Mouse (Mus musculus): ENCODE data around the gene Fto. TPM values are rescaled to one million over a fixed set of nuclear protein-coding genes. Genes with fewer than 3 reads are reported as not detected.

The Fto gene
- total and polyA plus RNA-seq, 3 experiments = 12.2 to 50.1 (median 17.3) TPM

DNA sequence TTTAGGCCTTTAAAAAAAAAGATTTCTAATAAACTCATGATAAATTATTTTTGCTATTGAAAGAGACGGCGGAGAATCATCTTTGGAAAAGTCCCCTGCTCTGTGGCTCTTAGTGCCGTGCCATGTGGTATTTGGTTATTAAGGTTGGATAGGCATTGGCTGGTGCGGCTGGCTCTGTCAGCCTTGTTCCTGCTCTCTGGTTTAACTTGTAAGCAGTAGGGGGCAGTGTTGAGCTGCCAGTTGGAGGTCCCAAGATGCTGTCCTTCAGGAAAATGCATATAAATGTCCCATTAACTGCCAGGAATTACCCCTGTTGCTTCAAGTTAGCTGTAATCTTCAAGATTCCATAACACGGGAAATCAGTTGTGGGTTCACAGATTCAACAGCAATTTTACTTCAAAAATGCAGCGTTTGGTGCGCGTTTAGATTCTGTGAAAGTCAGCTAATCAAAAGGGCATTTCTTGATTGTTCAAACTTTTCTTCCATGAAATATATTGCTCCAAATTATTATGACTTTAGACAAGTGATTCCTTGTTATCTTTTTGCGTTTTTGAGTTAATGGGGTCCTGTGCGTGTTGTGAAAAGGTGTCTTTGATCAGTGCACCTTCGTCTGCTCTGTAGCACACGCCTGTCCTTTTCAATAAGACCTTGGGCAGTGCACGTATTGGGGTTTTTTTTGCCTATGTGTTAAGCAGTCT lies 174.9 kb downstream of the Fto start:
- no peak for ATAC-seq (ENCODE audit: extremely low read depth, insufficient number of reproducible peaks, low FRiP score, poor library complexity, severe bottlenecking)
- Histone ChIP-seq H3K4me1 (ENCODE audit: insufficient read depth, low read depth, low read length) (no peaks in the 10 kb centered on the region), H3K27me3 (ENCODE audit: insufficient read depth, low read length) (no peaks in the 10 kb centered on the region), H3K36me3 (replicated peaks) (peaks cover 47% of the 10 kb centered on the region), H3K9me3 (replicated peaks) (no peaks in the 10 kb centered on the region), H3K4me3 (ENCODE audit: low read depth, low read length) (no peak overlapping the region)
- no peak for DNase-seq (ENCODE audit: low spot score)
- TF ChIP-seq GATA1 (IDR thresholded peaks at IDR 0.05; ENCODE audit: borderline replicate concordance, low read length) (no peak), GATA2 (IDR thresholded peaks at IDR 0.05; ENCODE audit: borderline replicate concordance, low read depth, low read length) (no peak), POLR2AphosphoS5 (IDR thresholded peaks at IDR 0.05; ENCODE audit: insufficient replicate concordance, low read depth, low read length) (no peak), TAL1 (conservative IDR thresholded peaks at IDR 0.05; ENCODE audit: low read depth, low read length) (no peak), CTCF (IDR thresholded peaks at IDR 0.05; ENCODE audit: low read depth, low read length) (peak; percentile 27; the same call in 1 of the 2 replicates)

DNA sequence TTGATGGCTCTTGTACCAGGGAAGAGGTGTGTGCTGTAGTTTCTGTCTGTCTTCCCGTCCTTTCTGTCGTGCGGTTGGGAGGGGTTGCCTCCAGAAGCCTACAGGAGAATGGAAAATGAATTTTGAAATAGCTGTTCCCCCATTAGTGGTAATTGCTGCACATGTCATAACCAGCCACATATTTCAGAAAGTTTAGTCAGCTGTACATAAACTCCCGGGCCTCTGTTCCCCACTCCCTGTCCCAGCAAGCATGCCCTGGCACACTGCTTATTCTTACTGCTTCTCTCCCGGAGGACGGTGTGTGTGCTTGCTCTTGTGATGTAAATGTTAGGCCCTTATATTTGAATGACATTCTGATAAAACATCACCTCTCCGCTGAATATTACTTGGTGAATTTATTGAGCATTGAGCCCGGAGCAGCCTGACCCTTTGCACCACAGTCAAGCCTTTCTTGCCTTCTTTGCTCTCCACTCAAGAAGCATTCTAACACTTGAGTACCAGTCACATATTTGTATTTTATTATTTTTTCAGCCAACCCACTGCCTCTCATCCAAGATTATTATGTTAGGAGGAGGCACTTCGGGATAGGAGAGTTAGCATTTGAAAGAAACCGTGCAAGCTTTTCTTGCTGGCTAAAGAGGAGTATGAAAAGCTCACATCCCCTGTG lies 175.6 kb downstream of the Fto start:
- no peak for DNase-seq (ENCODE audit: low spot score)
- ATAC-seq (ENCODE audit: extremely low read depth, insufficient number of reproducible peaks, low FRiP score, poor library complexity, severe bottlenecking) = no peak
- Histone ChIP-seq H3K9me3 (replicated peaks) (no peaks in the 10 kb centered on the region), H3K4me3 (ENCODE audit: low read depth, low read length) (no peak overlapping the region), H3K27me3 (ENCODE audit: insufficient read depth, low read length) (no peaks in the 10 kb centered on the region), H3K4me1 (ENCODE audit: insufficient read depth, low read depth, low read length) (no peaks in the 10 kb centered on the region), H3K36me3 (replicated peaks) (peaks cover 48% of the 10 kb centered on the region)
- TF ChIP-seq POLR2AphosphoS5 (IDR thresholded peaks at IDR 0.05; ENCODE audit: insufficient replicate concordance, low read depth, low read length) (no peak), CTCF (IDR thresholded peaks at IDR 0.05; ENCODE audit: low read depth, low read length) (no peak), GATA1 (IDR thresholded peaks at IDR 0.05; ENCODE audit: borderline replicate concordance, low read length) (no peak), TAL1 (conservative IDR thresholded peaks at IDR 0.05; ENCODE audit: low read depth, low read length) (no peak), GATA2 (IDR thresholded peaks at IDR 0.05; ENCODE audit: borderline replicate concordance, low read depth, low read length) (no peak)

DNA sequence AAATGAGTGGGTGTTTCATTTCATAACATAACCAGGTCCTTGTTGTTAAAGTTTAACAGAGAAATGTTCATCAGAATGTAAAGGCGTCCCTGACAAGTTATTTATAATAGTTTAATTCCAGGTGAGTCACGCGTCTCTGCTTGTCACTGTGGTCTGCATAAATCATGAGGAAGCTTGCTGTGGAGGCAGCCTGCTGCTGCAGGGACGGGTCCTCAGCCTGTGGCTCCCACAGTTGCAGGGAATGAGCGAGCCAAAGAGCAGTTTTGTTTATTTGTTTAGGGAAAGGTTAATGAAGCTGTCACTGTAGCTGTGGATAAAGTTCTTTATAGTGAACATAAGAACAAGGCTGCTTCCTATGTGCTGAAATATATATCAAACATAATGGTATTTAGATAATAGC lies 176.7 kb downstream of the Fto start:
- ATAC-seq (ENCODE audit: extremely low read depth, insufficient number of reproducible peaks, low FRiP score, poor library complexity, severe bottlenecking) = no peak
- no peaks in the 10 kb centered on the region for H3K9me3 ChIP-seq (replicated peaks)
- no peaks in the 10 kb centered on the region for H3K4me1 ChIP-seq (ENCODE audit: insufficient read depth, low read depth, low read length)
- peaks cover 46% of the 10 kb centered on the region for H3K36me3 ChIP-seq (replicated peaks)
- TF ChIP-seq POLR2AphosphoS5 (IDR thresholded peaks at IDR 0.05; ENCODE audit: insufficient replicate concordance, low read depth, low read length) = no peak
- TF ChIP-seq TAL1 (conservative IDR thresholded peaks at IDR 0.05; ENCODE audit: low read depth, low read length) = no peak
- no peak for TF ChIP-seq GATA1 (IDR thresholded peaks at IDR 0.05; ENCODE audit: borderline replicate concordance, low read length)
- no peak for TF ChIP-seq GATA2 (IDR thresholded peaks at IDR 0.05; ENCODE audit: borderline replicate concordance, low read depth, low read length)
- TF ChIP-seq CTCF (IDR thresholded peaks at IDR 0.05; ENCODE audit: low read depth, low read length) = no peak
- H3K27me3 ChIP-seq (ENCODE audit: insufficient read depth, low read length) = no peaks in the 10 kb centered on the region
- H3K4me3 ChIP-seq (ENCODE audit: low read depth, low read length) = no peak overlapping the region
- DNase-seq (ENCODE audit: low spot score) = no peak

DNA sequence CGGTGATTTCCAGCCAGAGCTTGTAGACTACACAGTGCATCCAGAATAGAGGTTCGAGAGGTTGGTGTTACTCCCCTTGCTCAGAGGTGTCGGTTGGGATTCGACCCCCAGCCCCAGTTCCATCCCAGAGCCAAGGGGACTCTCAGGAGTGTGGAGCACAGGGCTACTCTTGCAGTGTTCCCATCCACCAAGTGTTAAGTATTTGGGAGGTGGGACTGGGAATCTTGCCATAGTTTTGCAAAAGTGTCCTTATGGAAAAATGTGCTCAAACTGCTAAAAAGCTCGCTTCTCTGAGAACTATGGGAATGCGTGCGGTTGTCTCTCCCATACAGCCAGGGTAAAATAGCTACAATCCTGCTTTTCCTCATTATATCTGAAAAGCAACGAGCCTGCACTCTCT lies 180.0 kb downstream of the Fto start:
- H3K27me3 ChIP-seq (ENCODE audit: insufficient read depth, low read length) = no peaks in the 10 kb centered on the region
- ATAC-seq (ENCODE audit: extremely low read depth, insufficient number of reproducible peaks, low FRiP score, poor library complexity, severe bottlenecking) = no peak
- peaks cover 31% of the 10 kb centered on the region for H3K36me3 ChIP-seq (replicated peaks)
- H3K4me3 ChIP-seq (ENCODE audit: low read depth, low read length) = no peak overlapping the region
- H3K9me3 ChIP-seq (replicated peaks) = no peaks in the 10 kb centered on the region
- no peak for DNase-seq (ENCODE audit: low spot score)
- TF ChIP-seq GATA1 (IDR thresholded peaks at IDR 0.05; ENCODE audit: borderline replicate concordance, low read length) (no peak), POLR2AphosphoS5 (IDR thresholded peaks at IDR 0.05; ENCODE audit: insufficient replicate concordance, low read depth, low read length) (no peak), CTCF (IDR thresholded peaks at IDR 0.05; ENCODE audit: low read depth, low read length) (no peak), TAL1 (conservative IDR thresholded peaks at IDR 0.05; ENCODE audit: low read depth, low read length) (no peak), GATA2 (IDR thresholded peaks at IDR 0.05; ENCODE audit: borderline replicate concordance, low read depth, low read length) (no peak)
- H3K4me1 ChIP-seq (ENCODE audit: insufficient read depth, low read depth, low read length) = peaks cover 7% of the 10 kb centered on the region

DNA sequence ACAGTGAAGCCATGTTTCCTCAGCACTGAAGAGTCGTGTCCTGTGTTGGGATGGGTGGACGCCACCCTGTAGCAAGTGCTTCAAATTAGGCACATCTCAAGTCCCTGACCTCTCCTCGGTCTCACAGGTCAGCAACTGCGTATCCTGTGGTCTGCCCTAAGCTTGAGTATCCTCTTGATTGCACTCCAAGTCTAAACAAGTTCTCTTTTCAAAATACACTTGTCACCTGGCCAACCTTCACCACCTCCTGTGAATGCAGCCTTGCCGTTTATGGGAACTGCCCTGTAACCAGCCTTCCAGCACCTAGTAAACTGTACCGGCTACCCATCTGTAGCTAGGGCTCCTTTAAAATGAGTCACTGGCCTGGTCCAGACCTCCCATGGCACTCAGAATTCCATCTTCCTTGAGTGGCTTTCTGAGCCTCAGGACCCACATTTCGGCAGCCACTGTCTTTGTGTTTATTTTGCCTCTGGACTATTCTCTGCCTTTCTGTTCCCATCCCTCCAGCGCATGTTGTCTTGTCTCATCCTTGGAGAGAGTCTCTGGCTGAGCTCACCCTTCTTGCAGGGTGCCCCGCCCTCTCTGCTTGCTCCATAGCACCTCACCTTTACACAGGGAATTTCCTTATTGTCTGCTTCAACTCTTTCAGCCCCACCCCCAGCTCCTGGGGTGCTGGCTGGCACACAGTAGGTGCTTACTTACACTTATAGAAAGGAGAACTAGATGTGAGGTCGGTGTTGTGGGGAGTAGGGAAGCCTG lies 181.4 kb downstream of the Fto start:
- peaks cover 27% of the 10 kb centered on the region for H3K36me3 ChIP-seq (replicated peaks)
- no peak overlapping the region for H3K4me3 ChIP-seq (ENCODE audit: low read depth, low read length)
- H3K4me1 ChIP-seq (ENCODE audit: insufficient read depth, low read depth, low read length) = peaks cover 10% of the 10 kb centered on the region
- DNase-seq (ENCODE audit: low spot score) (no peak), ATAC-seq (ENCODE audit: extremely low read depth, insufficient number of reproducible peaks, low FRiP score, poor library complexity, severe bottlenecking) (no peak)
- no peaks in the 10 kb centered on the region for H3K9me3 ChIP-seq (replicated peaks)
- TF ChIP-seq TAL1 (conservative IDR thresholded peaks at IDR 0.05; ENCODE audit: low read depth, low read length) (no peak), GATA1 (IDR thresholded peaks at IDR 0.05; ENCODE audit: borderline replicate concordance, low read length) (no peak), GATA2 (IDR thresholded peaks at IDR 0.05; ENCODE audit: borderline replicate concordance, low read depth, low read length) (no peak), CTCF (IDR thresholded peaks at IDR 0.05; ENCODE audit: low read depth, low read length) (no peak), POLR2AphosphoS5 (IDR thresholded peaks at IDR 0.05; ENCODE audit: insufficient replicate concordance, low read depth, low read length) (no peak)
- no peaks in the 10 kb centered on the region for H3K27me3 ChIP-seq (ENCODE audit: insufficient read depth, low read length)

DNA sequence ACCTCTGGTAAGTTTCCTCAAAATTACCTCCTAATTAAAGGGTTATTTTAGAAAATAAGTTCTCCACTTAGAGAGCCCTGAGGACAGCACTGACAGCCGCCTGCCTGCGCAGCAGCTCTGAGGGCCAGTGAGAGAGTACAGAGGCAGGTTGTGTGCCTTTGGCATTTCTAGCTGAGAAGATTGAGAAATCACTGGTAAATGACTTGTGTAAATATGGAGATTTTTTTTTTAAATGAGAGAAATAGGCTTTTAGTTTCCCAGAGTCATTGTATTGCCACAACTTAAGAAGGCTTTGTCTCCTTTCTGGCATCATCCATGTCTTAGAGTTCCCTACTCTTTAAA lies 181.9 kb downstream of the Fto start:
- TF ChIP-seq GATA2 (IDR thresholded peaks at IDR 0.05; ENCODE audit: borderline replicate concordance, low read depth, low read length) (no peak), TAL1 (conservative IDR thresholded peaks at IDR 0.05; ENCODE audit: low read depth, low read length) (no peak), CTCF (IDR thresholded peaks at IDR 0.05; ENCODE audit: low read depth, low read length) (no peak)

More for the DNA sequence above, 181.9 kb downstream of the Fto start:
- Histone ChIP-seq H3K4me1 (ENCODE audit: insufficient read depth, low read depth, low read length) (peaks cover 10% of the 10 kb centered on the region), H3K27me3 (ENCODE audit: insufficient read depth, low read length) (no peaks in the 10 kb centered on the region), H3K9me3 (replicated peaks) (no peaks in the 10 kb centered on the region), H3K4me3 (ENCODE audit: low read depth, low read length) (no peak overlapping the region), H3K36me3 (replicated peaks) (peaks cover 27% of the 10 kb centered on the region)
- DNase-seq (ENCODE audit: low spot score) (no peak), ATAC-seq (ENCODE audit: extremely low read depth, insufficient number of reproducible peaks, low FRiP score, poor library complexity, severe bottlenecking) (no peak)

All from G1E (cell line).